Mouse (Mus musculus): ENCODE measurements around the gene Grm4.

- TF ChIP-seq POLR2A (IDR thresholded peaks at IDR 0.05; ENCODE audit: insufficient read length, low read depth), result no peak
- no peak for TF ChIP-seq TCF12 (IDR thresholded peaks at IDR 0.05; ENCODE audit: insufficient read depth, poor library complexity, severe bottlenecking)
- TF ChIP-seq CEBPB (IDR thresholded peaks at IDR 0.05; ENCODE audit: insufficient read depth, poor library complexity, severe bottlenecking), result no peak
- no peak for TF ChIP-seq TCF3 (IDR thresholded peaks at IDR 0.05; ENCODE audit: insufficient read length, low read depth)
- TF ChIP-seq USF1 (IDR thresholded peaks at IDR 0.05; ENCODE audit: low read depth), result no peak
- no peak for TF ChIP-seq MAX (IDR thresholded peaks at IDR 0.05; ENCODE audit: low read depth)
These were observed 1.9 kb upstream of the Grm4 start for GRCm38 (mm10) chr17:27523121-27523520.

Data from myocyte (in vitro differentiated cells).